Mouse (Mus musculus) lung, postnatal 4 days (tissue): Measurements from ENCODE around the gene Kirrel3.

ENCODE experiments used
- DNase-seq, 2 experiments: peaks; one replicate each; pipeline ENCODE4 v3.0.0; 2021

The Kirrel3 gene

GRCm38 (mm10) chr9:34518861-34519260 is 33.2 kb downstream of the Kirrel3 start:
- DNase-seq, result no peak

GRCm38 (mm10) chr9:34520234-34520950 is 34.7 kb downstream of the Kirrel3 start:
- DNase-seq, result no peak

- no peak for DNase-seq
Observed at GRCm38 (mm10) chr9:34525695-34526094, 40.0 kb downstream of the Kirrel3 start.

- DNase-seq, result no peak
Observed at GRCm38 (mm10) chr9:34538591-34539335, 53.1 kb downstream of the Kirrel3 start.

GRCm38 (mm10) chr9:34541908-34542307 is 56.2 kb downstream of the Kirrel3 start:
- no peak for DNase-seq

GRCm38 (mm10) chr9:34555699-34556098 is 70.0 kb downstream of the Kirrel3 start:
- no peak for DNase-seq

GRCm38 (mm10) chr9:34557846-34558245 is 72.2 kb downstream of the Kirrel3 start:
- DNase-seq, result no peak

GRCm38 (mm10) chr9:34558291-34558899 is 72.7 kb downstream of the Kirrel3 start:
- no peak for DNase-seq

- no peak for DNase-seq
Observed at GRCm38 (mm10) chr9:34559102-34559501, 73.4 kb downstream of the Kirrel3 start.

GRCm38 (mm10) chr9:34561281-34561680 is 75.6 kb downstream of the Kirrel3 start:
- DNase-seq, result no peak

GRCm38 (mm10) chr9:34562437-34563000 is 76.8 kb downstream of the Kirrel3 start:
- DNase-seq, result peak in 1 of 2 experiments; percentile 33

- DNase-seq, result no peak
Observed at GRCm38 (mm10) chr9:34573906-34574305, 88.2 kb downstream of the Kirrel3 start.

- no peak for DNase-seq
Observed at GRCm38 (mm10) chr9:34574611-34575010, 88.9 kb downstream of the Kirrel3 start.

- DNase-seq, result no peak
Observed at GRCm38 (mm10) chr9:34579174-34579573, 93.5 kb downstream of the Kirrel3 start.

- no peak for DNase-seq
Observed at GRCm38 (mm10) chr9:34580059-34580458, 94.4 kb downstream of the Kirrel3 start.

GRCm38 (mm10) chr9:34582496-34582895 is 96.8 kb downstream of the Kirrel3 start:
- no peak for DNase-seq

- DNase-seq, result no peak
Observed at GRCm38 (mm10) chr9:34585487-34585886, 99.8 kb downstream of the Kirrel3 start.

- DNase-seq, result no peak
Observed at GRCm38 (mm10) chr9:34586080-34586479, 100.4 kb downstream of the Kirrel3 start.

GRCm38 (mm10) chr9:34589799-34590198 is 104.1 kb downstream of the Kirrel3 start:
- DNase-seq, result no peak

GRCm38 (mm10) chr9:34592073-34592610 is 106.4 kb downstream of the Kirrel3 start:
- DNase-seq, result no peak

- no peak for DNase-seq
Observed at GRCm38 (mm10) chr9:34593889-34594288, 108.2 kb downstream of the Kirrel3 start.

GRCm38 (mm10) chr9:34600326-34600725 is 114.6 kb downstream of the Kirrel3 start:
- DNase-seq, result no peak

GRCm38 (mm10) chr9:34603750-34604149 is 118.1 kb downstream of the Kirrel3 start:
- DNase-seq, result no peak
